Mouse (Mus musculus): ENCODE data around the gene Tas2r137. TPM values are rescaled to one million over a fixed set of nuclear protein-coding genes. Genes with fewer than 3 reads are reported as not detected.
A peak's percentile ranks its signal among the peaks of the same experiment; 100 is the strongest.

Gene Tas2r137
- total and polyA plus RNA-seq, 3 experiments: not detected

DNA sequence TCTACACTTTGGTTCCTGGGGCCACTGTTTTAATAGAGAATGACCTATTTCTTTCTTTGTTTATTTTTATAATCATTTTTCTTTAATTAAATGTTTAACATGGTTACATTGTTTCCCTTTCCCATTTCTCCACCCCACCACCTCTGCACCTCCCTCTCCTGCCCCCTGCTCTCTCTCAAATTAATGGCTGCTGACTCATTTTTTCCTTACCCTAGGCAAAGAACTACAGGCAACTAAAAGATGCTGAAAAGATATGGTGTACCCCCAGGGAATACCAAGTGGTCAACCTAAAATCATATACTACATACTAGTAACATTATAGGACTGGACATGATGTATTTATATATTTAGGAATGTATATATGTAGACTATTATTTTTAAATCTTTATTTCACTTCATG, 42.4 kb upstream of the Tas2r137 start:
- in situ Hi-C loops (cut with MboI; ENCODE audit: low pct_ligation_motif_present, low pct_unique_long_range_greater_than_20kb, low sequenced_read_pairs): no loop called here
- H3K36me3 ChIP-seq (replicated peaks in 1 of 2; ENCODE audit: control insufficient read depth in 1 of 2, insufficient read depth in 1 of 2, low read length in 1 of 2): no peaks in the 10 kb centered on the region
- no peak for DNase-seq (ENCODE audit: extremely low read depth)
- no peak for TF ChIP-seq NRF1 (IDR thresholded peaks at IDR 0.05; ENCODE audit: low read depth, low read length)
- TF ChIP-seq EP300 (IDR thresholded peaks at IDR 0.05; ENCODE audit: low read length): no peak
- TF ChIP-seq JUND (conservative IDR thresholded peaks at IDR 0.05; ENCODE audit: low read depth, low read length): peak; percentile 67
- TF ChIP-seq IRF4 (IDR thresholded peaks at IDR 0.05; ENCODE audit: low read depth, low read length): no peak
- H3K4me1 ChIP-seq (ENCODE audit: control insufficient read depth in 1 of 2, insufficient read depth in 2 of 2): no peaks in the 10 kb centered on the region
- no peak overlapping the region for H3K27ac ChIP-seq (ENCODE audit: insufficient read depth, low read depth)
- no peak overlapping the region for H3K4me2 ChIP-seq (ENCODE audit: insufficient read depth, low read depth, poor library complexity, severe bottlenecking)
- no peak overlapping the region for H3K9ac ChIP-seq (ENCODE audit: insufficient read depth, low read depth)
- H3K9me3 ChIP-seq (replicated peaks; ENCODE audit: low read length): no peaks in the 10 kb centered on the region
- H3K79me2 ChIP-seq (replicated peaks; ENCODE audit: control insufficient read depth, extremely low read depth, insufficient read depth, poor library complexity, severe bottlenecking): no peaks in the 10 kb centered on the region
- peaks cover 5% of the 10 kb centered on the region for H3K27me3 ChIP-seq (replicated peaks)
- dilution Hi-C loops (cut with MboI; ENCODE audit: extremely low pct_ligation_motif_present, extremely low pct_unique_long_range_greater_than_20kb, low sequenced_read_pairs): no loop called here
- no peak overlapping the region for H3K4me3 ChIP-seq (replicated peaks in 1 of 3; ENCODE audit: low read depth in 2 of 3, low read length in 2 of 3, poor library complexity in 1 of 3)

DNA sequence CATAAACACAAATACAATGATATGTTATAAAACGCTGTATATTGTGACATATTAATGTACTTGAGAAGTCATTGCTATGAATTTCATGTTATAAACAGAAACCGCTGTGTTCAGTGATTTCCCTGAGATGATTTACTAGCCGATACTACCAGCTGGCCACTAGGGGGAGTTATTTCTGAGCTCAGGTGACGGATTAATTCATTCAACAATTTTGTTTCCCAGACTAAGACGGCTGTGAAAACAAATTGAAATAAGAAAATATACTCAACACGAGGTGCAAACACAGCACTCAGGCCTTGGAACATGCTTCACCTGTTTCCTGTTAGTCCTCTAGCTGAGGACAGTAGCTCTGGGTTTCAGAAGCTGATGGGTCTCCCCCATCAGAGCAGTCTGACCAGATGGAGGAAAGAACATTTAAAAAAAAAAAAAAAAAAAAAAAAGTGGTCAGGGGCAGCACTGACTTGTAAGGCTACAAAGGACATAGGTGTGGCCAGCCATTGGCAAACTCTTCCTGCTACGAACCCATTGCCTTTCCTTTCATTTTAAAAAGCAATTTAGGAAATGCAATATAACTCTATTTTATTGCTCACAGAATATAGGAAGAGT, 36.5 kb upstream of the Tas2r137 start:
- H3K4me3 ChIP-seq (replicated peaks in 1 of 3; ENCODE audit: low read depth in 2 of 3, low read length in 2 of 3, poor library complexity in 1 of 3): no peak overlapping the region
- H3K4me2 ChIP-seq (ENCODE audit: insufficient read depth, low read depth, poor library complexity, severe bottlenecking): peak overlapping the region; percentile 93
- in situ Hi-C loops (cut with MboI; ENCODE audit: low pct_ligation_motif_present, low pct_unique_long_range_greater_than_20kb, low sequenced_read_pairs) (no loop called here), dilution Hi-C loops (cut with MboI; ENCODE audit: extremely low pct_ligation_motif_present, extremely low pct_unique_long_range_greater_than_20kb, low sequenced_read_pairs) (no loop called here)
- H3K4me1 ChIP-seq (ENCODE audit: control insufficient read depth in 1 of 2, insufficient read depth in 2 of 2): no peaks in the 10 kb centered on the region
- H3K79me2 ChIP-seq (replicated peaks; ENCODE audit: control insufficient read depth, extremely low read depth, insufficient read depth, poor library complexity, severe bottlenecking): no peaks in the 10 kb centered on the region
- no peak for DNase-seq (ENCODE audit: extremely low read depth)
- no peaks in the 10 kb centered on the region for H3K9me3 ChIP-seq (replicated peaks; ENCODE audit: low read length)
- peaks cover 2% of the 10 kb centered on the region for H3K27me3 ChIP-seq (replicated peaks)
- no peak overlapping the region for H3K9ac ChIP-seq (ENCODE audit: insufficient read depth, low read depth)
- H3K36me3 ChIP-seq (replicated peaks in 1 of 2; ENCODE audit: control insufficient read depth in 1 of 2, insufficient read depth in 1 of 2, low read length in 1 of 2): no peaks in the 10 kb centered on the region
- no peak overlapping the region for H3K27ac ChIP-seq (ENCODE audit: insufficient read depth, low read depth)
- TF ChIP-seq GABPA (IDR thresholded peaks at IDR 0.05; ENCODE audit: insufficient replicate concordance, low read depth, low read length): no peak
- TF ChIP-seq CHD2 (IDR thresholded peaks at IDR 0.05; ENCODE audit: low read length): no peak
- peak; percentile 33; the same call in 1 of the 2 replicates for TF ChIP-seq BHLHE40 (IDR thresholded peaks at IDR 0.05; ENCODE audit: low read depth, low read length)
- TF ChIP-seq SMC3 (IDR thresholded peaks at IDR 0.05; ENCODE audit: low read depth, low read length): peak; percentile 40
- TF ChIP-seq ZNF384 (IDR thresholded peaks at IDR 0.05; ENCODE audit: low read depth, low read length): peak; percentile 81
- no peak for TF ChIP-seq ZKSCAN1 (IDR thresholded peaks at IDR 0.05; ENCODE audit: borderline replicate concordance, low read depth, low read length)
- TF ChIP-seq TBP (conservative IDR thresholded peaks at IDR 0.05; ENCODE audit: low read depth, low read length): no peak
- no peak for TF ChIP-seq E2F4 (IDR thresholded peaks at IDR 0.05; ENCODE audit: insufficient replicate concordance, low read depth, low read length)
- no peak for TF ChIP-seq JUN (IDR thresholded peaks at IDR 0.05; ENCODE audit: insufficient read depth, low read depth, low read length)
- TF ChIP-seq POLR2A (IDR thresholded peaks at IDR 0.05; ENCODE audit: low read depth, low read length): no peak
- TF ChIP-seq RCOR1 (conservative IDR thresholded peaks at IDR 0.05; ENCODE audit: low read depth, low read length): no peak
- TF ChIP-seq ZMIZ1 (IDR thresholded peaks at IDR 0.05; ENCODE audit: low read depth, low read length): no peak
- TF ChIP-seq USF1 (IDR thresholded peaks at IDR 0.05; ENCODE audit: low read depth, low read length): no peak
- TF ChIP-seq CHD1 (IDR thresholded peaks at IDR 0.05; ENCODE audit: low read depth, low read length): no peak
- TF ChIP-seq KAT2A (IDR thresholded peaks at IDR 0.05; ENCODE audit: insufficient replicate concordance, low read length): no peak
- TF ChIP-seq TCF12 (IDR thresholded peaks at IDR 0.05; ENCODE audit: low read depth, low read length): no peak
- no peak for TF ChIP-seq POLR2AphosphoS2 (IDR thresholded peaks at IDR 0.05; ENCODE audit: low read depth, low read length)
- TF ChIP-seq MXI1 (IDR thresholded peaks at IDR 0.05; ENCODE audit: low read depth, low read length): no peak
- no peak for TF ChIP-seq JUND (conservative IDR thresholded peaks at IDR 0.05; ENCODE audit: low read depth, low read length)
- no peak; the same call in none of the 2 replicates for TF ChIP-seq RAD21 (IDR thresholded peaks at IDR 0.05; ENCODE audit: low read depth, low read length)
- TF ChIP-seq MEF2A (IDR thresholded peaks at IDR 0.05; ENCODE audit: borderline replicate concordance, low read depth, low read length): no peak
- TF ChIP-seq ELF1 (IDR thresholded peaks at IDR 0.05; ENCODE audit: low read depth, low read length): no peak
- TF ChIP-seq MAX (IDR thresholded peaks at IDR 0.05; ENCODE audit: low read length): no peak
- no peak for TF ChIP-seq PAX5 (IDR thresholded peaks at IDR 0.05; ENCODE audit: low read length)
- no peak for TF ChIP-seq MAZ (IDR thresholded peaks at IDR 0.05; ENCODE audit: low read depth, low read length)
- no peak for TF ChIP-seq NRF1 (IDR thresholded peaks at IDR 0.05; ENCODE audit: low read depth, low read length)
- TF ChIP-seq MYC (IDR thresholded peaks at IDR 0.05; ENCODE audit: low read depth, low read length): no peak
- peak; percentile 77 to 78 for TF ChIP-seq CTCF (conservative IDR thresholded peaks at IDR 0.05 in 1 of 2, IDR thresholded peaks at IDR 0.05 in 1 of 2; ENCODE audit: low read depth in 2 of 2, low read length in 2 of 2)
- no peak for TF ChIP-seq HCFC1 (IDR thresholded peaks at IDR 0.05; ENCODE audit: low read depth, low read length)
- no peak for TF ChIP-seq ETS1 (conservative IDR thresholded peaks at IDR 0.05; ENCODE audit: low read depth, low read length)
- TF ChIP-seq SIN3A (IDR thresholded peaks at IDR 0.05; ENCODE audit: low read length): no peak
- no peak for TF ChIP-seq MAFK (IDR thresholded peaks at IDR 0.05; ENCODE audit: insufficient replicate concordance, low read length)

All from CH12.LX (cell line).